Mouse (Mus musculus) midbrain, embryonic 13.5 days (tissue): ENCODE results near the gene 1700025G04Rik. TPM values are rescaled to one million over a fixed set of nuclear protein-coding genes. Genes with fewer than 3 reads are reported as not detected.
"Not testable (repeated sequence)": the region's sequence is repeated elsewhere in the genome, so short reads cannot be mapped to it uniquely, and the experiment has no call there.

Source experiments
- ATAC-seq: fragments of 200-750 bp; cut with Nextera tagmentation; 2 replicates; pipeline ENCODE4 v1.8.0; 2017; ENCODE audit warnings: mild to moderate bottlenecking, moderate TSS enrichment, moderate library complexity
- H3K27ac ChIP-seq: fragments of 300-500 bp; sonication (generic); 2 replicates; pipeline ENCODE4 v1.5.1; 2015; ENCODE audit warnings: inconsistent platforms, mild to moderate bottlenecking, moderate library complexity
- H3K27me3 ChIP-seq: fragments of 300-500 bp; sonication (generic); 2 replicates; pipeline ENCODE4 v1.6.1; 2015; ENCODE audit warnings: mild to moderate bottlenecking, inconsistent platforms
- H3K36me3 ChIP-seq: fragments of 300-500 bp; sonication (generic); 2 replicates; pipeline ENCODE4 v1.6.1; 2015; ENCODE audit warnings: mild to moderate bottlenecking, inconsistent platforms
- H3K4me1 ChIP-seq: fragments of 300-500 bp; sonication (generic); replicated peaks from 2 replicates; pipeline ENCODE4 v1.6.1; 2015; ENCODE audit warnings: inconsistent platforms
- H3K4me2 ChIP-seq: fragments of 300-500 bp; sonication (generic); replicated peaks from 2 replicates; pipeline ENCODE4 v1.6.1; 2015; ENCODE audit warnings: moderate library complexity, mild to moderate bottlenecking, inconsistent platforms
- H3K4me3 ChIP-seq: fragments of 300-500 bp; sonication (generic); replicated peaks from 2 replicates; pipeline ENCODE4 v1.5.1; 2015; ENCODE audit warnings: mild to moderate bottlenecking, inconsistent platforms
- H3K9ac ChIP-seq: fragments of 300-500 bp; sonication (generic); replicated peaks from 2 replicates; pipeline ENCODE4 v1.6.1; 2015; ENCODE audit warnings: mild to moderate bottlenecking, inconsistent platforms
- H3K9me3 ChIP-seq: fragments of 300-500 bp; sonication (generic); 2 replicates; pipeline ENCODE4 v1.6.1; 2016; ENCODE audit warnings: mild to moderate bottlenecking, inconsistent platforms
- WGBS: fragments of 180-500 bp; shearing (Covaris S2); methylation state at CpG from one replicate; pipeline ENCODE4 v1.1.7; 2015; 5-methylcytosine and 5-hydroxymethylcytosine counted together
- polyA plus RNA-seq: library from polyadenylated mRNA; unstranded; fragments of >200 nt; fragmentation: Nextera tagmentation; extraction: Ambion mirVana; gene quantifications from 2 replicates; pipeline ENCODE4 v1.2.1, GENCODE M21; 2015

1700025G04Rik gene
- polyA plus RNA-seq, 1 experiment from 2014 or later = 37.6 TPM

DNA sequence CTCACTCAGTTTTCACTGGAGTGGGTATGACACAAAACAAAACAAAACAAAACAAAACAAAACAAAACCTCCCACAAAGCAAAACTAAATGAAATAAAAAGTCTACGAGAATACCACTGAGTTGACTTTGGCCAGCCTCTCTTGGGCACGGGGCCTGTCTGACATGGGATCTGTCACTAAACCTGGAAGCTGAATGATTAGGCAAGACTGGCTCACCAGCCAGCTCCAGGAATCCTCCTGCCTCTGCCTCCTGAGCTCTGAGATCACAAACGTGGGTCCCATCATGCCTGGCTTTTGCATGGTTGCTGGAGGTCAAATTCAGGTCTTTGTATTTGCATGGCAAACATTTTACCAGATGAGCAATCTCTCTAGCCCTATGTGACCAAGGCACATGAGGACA, 258.1 kb downstream of the 1700025G04Rik start:
- Histone ChIP-seq H3K36me3 (no peaks in the 10 kb centered on the region), H3K27me3 (no peaks in the 10 kb centered on the region), H3K4me2 (no peak overlapping the region), H3K9me3 (peaks cover 6% of the 10 kb centered on the region; the same call in 1 of the 2 replicates), H3K4me3 (no peak overlapping the region), H3K9ac (no peak overlapping the region), H3K4me1 (no peaks in the 10 kb centered on the region), H3K27ac (no peak overlapping the region)
- no peak for ATAC-seq
- 83% methylated on average over 3 of the region's 3 CpGs for WGBS

DNA sequence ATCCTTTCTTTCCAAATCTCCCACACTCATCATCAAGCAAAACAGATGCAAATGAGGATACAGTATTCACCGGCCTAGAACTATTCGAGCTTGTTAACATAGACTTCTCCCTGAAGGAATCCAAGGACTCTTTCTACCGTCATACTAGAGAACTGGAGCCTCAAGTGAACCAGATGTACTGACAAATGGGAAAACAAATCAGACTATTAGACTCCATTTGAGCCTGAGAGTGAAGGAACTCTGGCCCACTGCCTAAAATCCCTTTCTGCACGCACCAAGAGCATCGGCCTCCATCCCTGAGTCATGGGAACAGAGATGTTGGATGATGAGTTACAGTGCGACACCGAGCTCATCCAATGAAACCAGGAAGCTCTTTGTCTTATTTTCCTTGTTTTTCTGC, 264.9 kb downstream of the 1700025G04Rik start:
- Histone ChIP-seq H3K9me3 (no peaks in the 10 kb centered on the region), H3K4me2 (no peak overlapping the region), H3K4me1 (no peaks in the 10 kb centered on the region), H3K27ac (no peak overlapping the region), H3K36me3 (no peaks in the 10 kb centered on the region), H3K4me3 (no peak overlapping the region), H3K9ac (no peak overlapping the region), H3K27me3 (no peaks in the 10 kb centered on the region)
- no peak for ATAC-seq
- 85% methylated on average over 7 of the region's 7 CpGs for WGBS

DNA sequence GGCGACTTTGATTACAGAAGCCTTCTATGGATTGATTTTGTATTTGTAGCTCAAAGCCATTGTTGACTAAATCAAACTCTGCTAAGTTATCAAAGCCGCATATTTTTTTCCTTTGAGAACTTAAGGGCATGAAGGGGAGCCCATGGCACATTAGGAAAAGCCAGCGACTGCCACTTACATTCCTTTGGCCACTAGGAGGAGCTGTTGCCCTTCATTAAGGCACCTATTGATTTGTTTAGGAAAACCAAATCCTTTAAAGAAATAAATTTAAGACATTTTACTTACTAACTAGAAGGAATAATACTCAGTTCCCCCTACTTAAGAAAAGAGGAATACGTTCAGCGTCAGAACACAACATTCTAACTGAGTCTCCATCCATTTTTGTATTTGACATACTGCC, 269.5 kb downstream of the 1700025G04Rik start:
- Histone ChIP-seq H3K27me3 (no peaks in the 10 kb centered on the region), H3K27ac (no peak overlapping the region), H3K9me3 (no peaks in the 10 kb centered on the region), H3K36me3 (peaks cover 27% of the 10 kb centered on the region), H3K4me3 (no peak overlapping the region), H3K4me1 (no peaks in the 10 kb centered on the region), H3K4me2 (no peak overlapping the region), H3K9ac (no peak overlapping the region)
- 33% methylated on average over 5 of the region's 5 CpGs for WGBS
- ATAC-seq = no peak

DNA sequence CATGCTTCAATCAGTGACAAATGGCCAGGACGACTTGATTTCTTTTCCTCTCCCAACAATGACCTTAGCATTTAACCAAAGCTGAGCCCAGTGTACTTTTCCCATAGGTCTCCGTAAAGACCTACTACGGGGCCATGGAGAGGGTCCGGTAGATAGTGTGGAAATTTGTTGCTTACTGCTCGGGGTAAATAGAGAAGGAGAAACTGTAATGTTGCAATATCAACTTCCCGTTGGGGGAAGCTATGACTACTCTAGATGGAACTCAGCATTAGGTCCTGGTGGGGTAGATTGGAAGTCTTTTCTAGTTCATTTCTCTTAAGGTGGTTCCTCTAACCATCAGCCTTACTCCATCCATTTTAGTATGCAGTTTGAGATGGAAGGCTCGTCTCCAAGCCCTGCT, 270.7 kb downstream of the 1700025G04Rik start:
- Histone ChIP-seq H3K27me3 (no peaks in the 10 kb centered on the region), H3K4me3 (no peak overlapping the region), H3K9me3 (no peaks in the 10 kb centered on the region), H3K9ac (no peak overlapping the region), H3K4me1 (no peaks in the 10 kb centered on the region), H3K36me3 (peaks cover 35% of the 10 kb centered on the region), H3K27ac (no peak overlapping the region), H3K4me2 (no peak overlapping the region)
- 92% methylated on average over 7 of the region's 7 CpGs for WGBS
- no peak for ATAC-seq

DNA sequence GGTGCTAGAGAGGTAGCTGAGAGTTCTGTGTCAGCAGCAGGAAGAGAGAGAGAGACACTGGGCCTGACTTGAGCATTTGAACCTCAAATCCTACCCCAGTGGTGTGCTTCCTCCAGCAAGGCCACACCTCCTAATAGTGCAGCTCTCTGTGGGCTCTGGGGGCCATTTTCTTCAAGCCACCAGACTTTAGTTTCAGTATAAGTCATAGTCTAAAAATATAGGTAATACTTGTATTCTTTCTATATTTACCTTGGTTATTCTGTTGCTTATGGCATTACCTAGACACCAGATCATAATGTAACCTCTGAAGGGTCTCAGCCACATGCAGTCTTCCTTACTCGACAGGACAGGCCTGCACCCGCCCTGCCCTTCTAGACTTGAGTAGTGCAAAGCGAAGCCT, 273.9 kb downstream of the 1700025G04Rik start:
- no peak for ATAC-seq
- H3K27ac ChIP-seq = no peak overlapping the region
- no peaks in the 10 kb centered on the region for H3K27me3 ChIP-seq
- H3K4me3 ChIP-seq = no peak overlapping the region
- no peak overlapping the region for H3K9ac ChIP-seq
- WGBS = 91% methylated on average over 3 of the region's 3 CpGs
- H3K36me3 ChIP-seq = peaks cover 51% of the 10 kb centered on the region
- H3K4me1 ChIP-seq = no peaks in the 10 kb centered on the region
- H3K4me2 ChIP-seq = no peak overlapping the region
- no peaks in the 10 kb centered on the region for H3K9me3 ChIP-seq

DNA sequence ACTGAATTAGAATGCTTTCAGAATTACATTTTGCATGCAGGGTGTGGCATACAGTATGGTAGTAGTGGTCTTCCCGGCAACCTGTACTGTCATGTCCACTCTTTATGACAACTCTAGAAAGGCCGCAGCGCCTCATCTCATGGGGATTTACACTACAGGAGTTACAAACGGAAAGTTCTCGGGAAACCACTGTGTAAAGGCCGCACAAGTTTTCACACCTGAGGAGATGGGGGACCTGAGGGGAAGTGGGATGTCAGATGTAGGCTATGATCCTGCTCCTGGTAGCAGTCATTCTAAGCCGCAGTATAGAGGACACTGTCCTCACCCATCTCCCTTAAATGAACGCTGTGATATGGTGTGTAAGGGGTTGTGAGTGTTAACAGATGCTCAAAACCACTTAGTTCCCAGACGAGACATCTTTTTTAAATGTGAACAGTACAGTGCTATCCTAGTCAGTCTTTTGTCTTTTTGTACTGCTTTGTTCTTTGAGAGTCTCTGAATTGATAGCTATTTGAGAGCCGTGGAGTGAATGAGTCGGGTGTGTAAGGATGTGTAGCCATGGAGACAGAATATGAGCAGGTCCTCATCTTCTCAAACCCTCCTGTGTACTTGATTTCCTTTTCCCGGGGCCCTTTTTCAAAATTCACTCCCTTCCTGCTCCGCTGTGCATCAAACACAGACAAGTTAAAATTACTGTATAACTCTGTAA, 277.8 kb downstream of the 1700025G04Rik start:
- Histone ChIP-seq H3K4me3 (no peak overlapping the region), H3K4me1 (no peaks in the 10 kb centered on the region), H3K36me3 (peaks cover 48% of the 10 kb centered on the region), H3K9ac (no peak overlapping the region), H3K27me3 (no peaks in the 10 kb centered on the region), H3K27ac (no peak overlapping the region), H3K9me3 (no peaks in the 10 kb centered on the region), H3K4me2 (no peak overlapping the region)
- ATAC-seq = peak; percentile 48; the same call in 1 of the 2 replicates
- 73% methylated on average over 13 of the region's 13 CpGs for WGBS

DNA sequence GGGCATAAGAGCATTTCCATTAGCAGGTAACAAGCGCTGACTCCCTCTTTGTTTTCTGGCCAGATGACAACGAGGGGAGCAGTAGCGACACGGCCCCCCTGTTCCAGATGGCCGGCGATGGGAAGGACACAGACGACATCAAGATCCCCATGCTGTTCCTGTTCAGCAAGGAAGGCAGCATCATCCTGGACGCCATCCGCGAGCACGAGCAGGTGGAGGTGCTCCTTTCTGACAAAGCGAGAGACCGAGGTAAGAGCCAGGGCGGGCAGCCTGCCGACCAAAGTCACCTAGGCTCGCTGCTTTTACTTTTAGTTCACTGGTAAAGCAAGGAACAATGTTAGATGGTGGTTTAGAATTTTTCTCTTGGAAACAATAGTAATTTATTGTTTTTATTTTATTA, 278.5 kb downstream of the 1700025G04Rik start:
- peaks cover 48% of the 10 kb centered on the region for H3K36me3 ChIP-seq
- H3K27me3 ChIP-seq = no peaks in the 10 kb centered on the region
- 87% methylated on average over 16 of the region's 16 CpGs for WGBS
- H3K4me2 ChIP-seq = no peak overlapping the region
- no peak overlapping the region for H3K4me3 ChIP-seq
- no peak overlapping the region for H3K9ac ChIP-seq
- H3K4me1 ChIP-seq = no peaks in the 10 kb centered on the region
- no peak overlapping the region for H3K27ac ChIP-seq
- ATAC-seq = no peak
- H3K9me3 ChIP-seq = no peaks in the 10 kb centered on the region

DNA sequence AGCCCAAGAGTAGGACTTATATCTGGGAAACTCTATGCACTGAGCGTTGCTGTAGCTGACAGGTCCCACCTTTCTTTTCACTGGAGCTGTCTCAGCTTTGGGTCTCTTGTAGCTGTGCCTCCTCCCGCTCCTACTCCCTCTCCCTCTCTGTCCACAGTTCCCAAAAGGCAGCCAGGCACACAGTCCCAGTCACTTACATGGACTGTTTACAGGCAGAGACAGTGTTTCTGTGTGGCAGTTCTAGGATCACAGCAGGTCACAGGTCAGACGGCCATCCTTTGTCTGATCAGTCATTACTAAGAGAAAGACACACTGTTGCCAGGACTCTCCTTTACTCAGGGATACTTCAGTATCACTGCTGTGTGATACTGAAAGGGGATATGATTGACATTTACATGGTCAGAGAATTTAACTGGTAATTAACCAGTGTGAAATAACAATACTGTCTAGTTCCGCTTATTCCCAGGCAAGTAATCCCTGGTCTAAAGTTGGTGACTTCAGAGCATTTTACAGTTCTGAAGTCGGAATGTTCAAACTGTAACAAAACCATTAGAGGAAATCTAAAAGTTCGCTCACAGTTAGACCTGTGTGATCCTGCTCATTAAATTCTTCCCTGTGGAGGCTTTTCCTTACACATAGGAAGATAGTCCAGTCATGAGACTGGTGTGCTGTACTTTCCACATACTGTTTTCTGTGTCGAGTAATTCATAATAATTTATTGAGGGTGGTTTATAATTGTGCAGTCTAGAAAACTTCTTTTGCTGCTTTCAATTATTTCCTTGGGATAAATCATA, 279.1 kb downstream of the 1700025G04Rik start:
- Histone ChIP-seq H3K9ac (no peak overlapping the region), H3K27me3 (no peaks in the 10 kb centered on the region), H3K4me2 (no peak overlapping the region), H3K36me3 (peaks cover 52% of the 10 kb centered on the region), H3K27ac (no peak overlapping the region), H3K4me1 (no peaks in the 10 kb centered on the region), H3K4me3 (no peak overlapping the region), H3K9me3 (no peaks in the 10 kb centered on the region)
- ATAC-seq = peak; percentile 60; the same call in 1 of the 2 replicates
- WGBS = 65% methylated on average over 7 of the region's 7 CpGs

DNA sequence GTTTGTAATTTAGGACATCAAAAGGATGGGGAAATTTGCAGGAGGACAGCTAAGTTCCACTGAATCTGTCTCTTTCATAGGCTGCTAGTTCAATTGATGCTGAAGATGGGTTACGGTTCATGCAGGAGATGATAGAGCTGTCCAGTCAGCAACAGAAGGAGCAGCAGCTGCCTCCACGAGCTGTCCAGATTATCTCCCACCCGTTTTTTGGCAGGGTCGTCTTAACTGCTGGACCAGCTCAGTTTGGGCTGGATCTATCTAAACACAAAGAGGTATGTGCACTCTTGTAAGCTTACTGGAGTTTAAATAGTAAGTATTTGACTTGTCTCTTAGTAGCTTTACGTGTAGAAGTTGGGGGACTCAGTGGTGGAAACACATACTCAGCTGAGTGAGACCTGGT, 282.6 kb downstream of the 1700025G04Rik start:
- Histone ChIP-seq H3K9me3 (no peaks in the 10 kb centered on the region), H3K27me3 (no peaks in the 10 kb centered on the region), H3K27ac (no peak overlapping the region), H3K4me1 (no peaks in the 10 kb centered on the region), H3K4me3 (no peak overlapping the region), H3K4me2 (no peak overlapping the region), H3K36me3 (peaks cover 56% of the 10 kb centered on the region), H3K9ac (no peak overlapping the region)
- 92% methylated on average over 5 of the region's 5 CpGs for WGBS
- ATAC-seq = no peak

DNA sequence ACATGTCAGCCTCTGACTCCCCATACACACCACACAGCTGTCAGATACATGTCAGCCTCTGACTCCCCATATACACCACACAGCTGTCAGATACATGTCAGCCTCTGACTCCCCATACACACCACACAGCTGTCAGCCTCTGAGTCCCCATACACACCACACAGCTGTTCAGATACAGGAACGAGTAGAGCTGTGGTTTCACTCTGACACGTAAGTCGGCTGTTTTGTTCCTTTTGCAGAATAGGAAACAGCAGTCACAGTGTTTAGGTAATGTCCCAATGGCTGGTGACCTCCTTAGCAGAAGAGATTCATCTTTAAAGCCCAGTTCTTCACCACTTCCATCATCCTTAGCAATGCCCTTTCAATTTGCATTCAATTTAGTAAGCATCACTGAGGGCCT, 287.1 kb downstream of the 1700025G04Rik start:
- not testable (repeated sequence) for H3K9me3 ChIP-seq, H3K27me3 ChIP-seq, H3K4me2 ChIP-seq, H3K27ac ChIP-seq, H3K4me3 ChIP-seq, ATAC-seq, H3K9ac ChIP-seq, H3K4me1 ChIP-seq
- peaks cover 60% of the 10 kb centered on the region for H3K36me3 ChIP-seq
- 82% methylated on average over 3 of the region's 3 CpGs for WGBS
